Mouse (Mus musculus): ENCODE data around the gene Clip2.

Gene Clip2

DNA sequence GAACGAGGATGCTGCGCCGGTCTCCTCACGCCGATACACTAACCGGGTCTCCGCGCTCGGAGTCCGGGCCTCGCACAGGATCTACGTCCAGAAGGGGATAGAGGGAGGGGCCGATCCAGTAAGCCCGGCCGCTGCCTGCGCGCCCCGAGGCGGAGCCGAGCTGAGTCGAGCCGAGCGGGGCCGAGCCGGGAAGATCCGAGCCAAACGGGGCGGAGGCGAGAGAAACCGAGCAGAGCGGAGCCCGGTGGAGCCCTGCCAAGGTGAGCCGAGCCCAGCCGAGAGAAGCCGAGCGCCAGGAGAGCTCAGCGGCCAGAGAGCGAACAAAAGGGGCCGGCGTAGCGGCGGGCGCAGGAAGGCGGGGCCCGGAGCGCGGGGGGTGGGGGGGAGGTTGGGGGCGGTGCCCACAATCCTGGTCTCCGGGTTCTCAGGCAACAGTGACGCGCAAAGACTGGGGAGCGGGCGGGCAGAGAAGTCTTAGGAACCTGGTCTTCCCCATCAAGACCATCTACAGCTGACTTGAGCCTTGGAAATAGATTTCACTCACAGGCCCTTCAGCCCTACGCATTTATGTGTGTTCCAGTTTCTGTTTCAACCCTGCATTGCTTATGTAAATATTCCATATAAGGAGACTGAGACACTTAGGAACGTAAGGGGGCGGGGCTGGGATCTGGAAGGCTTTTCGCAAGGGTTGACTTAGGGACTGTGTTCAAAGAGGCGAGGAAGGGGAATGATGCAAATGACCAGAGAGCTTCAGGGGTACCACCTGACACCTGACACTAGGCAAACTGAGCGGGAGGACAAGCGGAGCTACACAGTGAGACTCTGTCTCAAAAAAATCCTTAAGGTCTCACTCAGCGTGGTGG lies at the start of gene Clip2:
TSS of gene Clip2 (minus strand) at position 325 of the 863 bp plus-strand sequence.
- DNase-seq (ENCODE audit: low spot score in 2 of 2), result peak; percentile 82 to 88

DNA sequence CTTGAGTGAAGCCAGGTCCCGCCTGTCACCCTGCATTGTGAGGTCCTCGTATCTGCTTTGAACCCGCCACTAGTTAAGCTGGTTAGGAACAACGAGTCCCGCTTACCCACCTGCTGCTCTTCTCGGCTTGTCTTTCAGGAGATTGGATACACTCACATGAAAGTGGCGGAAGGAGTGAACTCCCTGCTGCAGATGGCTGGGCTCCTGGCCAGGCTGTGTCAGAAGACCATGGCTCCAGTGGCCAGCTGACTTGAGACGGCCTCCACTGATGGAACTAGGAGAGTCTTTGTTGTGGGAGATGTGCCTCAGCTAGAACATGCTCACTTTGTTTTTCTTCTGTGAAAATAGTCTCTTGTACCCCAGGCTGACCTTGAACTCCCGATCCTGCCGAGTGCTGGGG lies 45.5 kb upstream of the Clip2 start:
- DNase-seq (ENCODE audit: low spot score in 2 of 2), result no peak

DNA sequence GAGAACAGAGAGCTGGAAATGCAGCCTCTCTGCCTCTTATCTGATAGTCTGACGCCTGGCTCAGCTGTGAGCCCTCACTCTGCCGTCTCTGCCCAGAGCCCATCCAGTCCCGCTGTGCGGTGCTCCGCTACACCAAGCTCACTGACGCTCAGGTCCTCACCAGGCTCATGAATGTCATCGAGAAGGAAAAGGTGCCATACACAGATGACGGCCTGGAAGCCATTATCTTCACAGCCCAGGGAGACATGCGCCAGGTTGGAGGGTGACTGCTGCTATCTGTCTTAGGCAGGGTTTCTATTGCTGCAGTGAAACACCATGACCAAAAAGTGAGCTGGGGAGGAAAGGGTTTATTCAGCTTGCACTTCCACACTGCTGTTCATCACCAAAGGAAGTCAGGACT lies 40.9 kb upstream of the Clip2 start:
- no peak for DNase-seq (ENCODE audit: low spot score in 2 of 2)

DNA sequence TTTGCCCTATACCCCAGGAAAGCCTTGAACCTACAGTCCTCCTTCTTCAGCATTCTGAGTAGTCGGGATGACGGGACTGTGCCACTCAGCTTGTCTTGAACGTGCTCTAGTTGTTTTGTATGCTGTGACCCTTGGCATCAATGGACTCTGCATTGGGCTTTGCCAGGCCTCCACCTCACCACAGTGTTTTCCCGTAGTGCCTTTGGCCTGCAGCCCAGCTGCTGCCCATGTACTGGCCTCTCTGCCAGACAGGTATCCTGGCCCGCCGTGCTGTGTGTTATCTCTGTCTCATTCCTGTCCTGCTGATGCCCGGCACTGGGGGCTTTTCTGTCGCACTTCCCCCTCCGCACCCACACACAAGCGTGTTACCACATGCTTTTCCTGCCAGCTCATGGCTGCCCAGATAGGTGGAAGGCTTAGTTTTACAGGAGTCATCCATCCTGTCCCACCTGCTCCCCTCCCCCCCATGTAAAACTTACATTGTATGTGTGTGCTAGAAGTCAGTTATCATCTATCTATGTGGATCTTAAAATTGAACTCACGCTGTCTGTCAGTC lies 39.9 kb upstream of the Clip2 start:
- no peak for DNase-seq (ENCODE audit: low spot score in 2 of 2)

DNA sequence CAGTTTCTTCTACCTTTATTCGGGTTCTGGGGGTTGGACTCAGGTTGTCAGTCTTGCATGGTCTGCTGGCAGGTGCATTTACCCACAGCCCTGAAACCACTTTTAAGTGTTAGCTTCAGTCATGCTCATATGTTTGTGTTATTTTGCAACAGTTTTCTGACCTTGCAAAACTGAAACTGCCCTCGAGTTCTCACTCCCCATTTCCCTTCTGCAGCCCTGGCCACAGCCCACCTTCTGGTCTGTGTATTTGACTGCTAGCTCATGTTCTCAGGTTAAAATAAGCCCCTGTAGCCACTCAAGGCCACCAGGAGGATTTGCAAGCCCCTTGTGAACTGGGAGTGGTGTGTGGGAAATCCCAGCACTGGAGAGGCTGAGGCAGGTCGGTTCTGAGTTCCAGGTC lies 37.7 kb upstream of the Clip2 start:
- no peak for DNase-seq (ENCODE audit: low spot score in 2 of 2)

- DNase-seq (ENCODE audit: low spot score in 2 of 2), result no peak
Observed at GRCm38 (mm10) chr5:134584798-134585197, 32.6 kb upstream of the Clip2 start.

- no peak for DNase-seq (ENCODE audit: low spot score in 2 of 2)
Observed at GRCm38 (mm10) chr5:134583884-134584213, 31.6 kb upstream of the Clip2 start.

GRCm38 (mm10) chr5:134583006-134583883 lies 31.0 kb upstream of the Clip2 start:
- DNase-seq (ENCODE audit: low spot score in 2 of 2), result no peak

GRCm38 (mm10) chr5:134582221-134582907 lies 30.1 kb upstream of the Clip2 start:
- peak; percentile 95 to 97 for DNase-seq (ENCODE audit: low spot score in 2 of 2)

DNA sequence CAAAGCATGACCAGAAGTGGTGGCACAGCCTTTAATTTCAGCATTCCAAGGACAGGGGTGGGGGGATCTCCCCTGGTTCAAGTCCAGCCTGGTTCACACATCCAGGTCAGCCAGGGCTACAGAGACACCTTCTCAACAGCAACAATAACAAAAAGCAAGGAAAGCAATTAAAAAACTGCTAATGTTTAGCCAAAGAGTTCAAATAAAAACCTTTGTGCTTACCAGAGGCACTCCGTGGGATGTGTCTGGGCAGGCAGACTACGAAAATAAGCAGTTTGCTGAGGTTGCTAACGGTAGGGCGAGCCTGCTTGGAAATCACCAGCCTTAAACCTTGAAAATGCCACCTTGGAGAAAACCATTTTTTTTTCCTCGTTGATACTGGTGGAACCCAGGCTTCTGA lies 28.9 kb upstream of the Clip2 start, which contains the start of gene Rfc2:
TSS of gene Rfc2 (plus strand) at position 221 of the 400 bp plus-strand sequence.
- DNase-seq (ENCODE audit: low spot score in 2 of 2), result no peak

DNA sequence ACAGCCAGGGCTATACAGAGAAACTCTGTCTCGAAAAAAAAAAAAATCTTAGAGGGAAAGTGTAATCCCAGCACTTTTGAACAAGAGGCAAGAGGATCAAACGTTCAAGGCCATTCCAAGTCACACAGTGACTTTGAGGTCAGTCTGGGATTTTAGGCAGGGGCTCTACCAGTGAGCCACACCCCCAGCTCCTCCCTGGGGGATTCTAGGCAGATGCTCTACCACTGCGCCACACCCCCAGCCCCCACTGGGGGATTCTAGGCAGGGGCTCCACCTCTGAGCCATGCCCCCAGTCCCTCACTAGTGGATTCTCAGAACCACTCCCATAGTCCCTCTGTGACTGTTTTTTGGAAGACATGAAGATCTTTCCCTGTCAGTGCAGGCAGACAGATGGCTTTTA lies 26.9 kb upstream of the Clip2 start:
- no peak for DNase-seq (ENCODE audit: low spot score in 2 of 2)

- DNase-seq (ENCODE audit: low spot score in 2 of 2), result no peak
Observed at GRCm38 (mm10) chr5:134577534-134577933, 25.3 kb upstream of the Clip2 start.

- DNase-seq (ENCODE audit: low spot score in 2 of 2), result no peak
Observed at GRCm38 (mm10) chr5:134576517-134577220, 24.4 kb upstream of the Clip2 start.

GRCm38 (mm10) chr5:134575833-134576232 lies 23.6 kb upstream of the Clip2 start:
- DNase-seq (ENCODE audit: low spot score in 2 of 2), result no peak

- no peak for DNase-seq (ENCODE audit: low spot score in 2 of 2)
Observed at GRCm38 (mm10) chr5:134572508-134573214, 20.4 kb upstream of the Clip2 start.

GRCm38 (mm10) chr5:134571730-134572507 lies 19.7 kb upstream of the Clip2 start:
- peak in 1 of 2 experiments; percentile 18 for DNase-seq (ENCODE audit: low spot score in 2 of 2)

GRCm38 (mm10) chr5:134568964-134569491 lies 16.8 kb upstream of the Clip2 start:
- DNase-seq (ENCODE audit: low spot score in 2 of 2), result no peak

DNA sequence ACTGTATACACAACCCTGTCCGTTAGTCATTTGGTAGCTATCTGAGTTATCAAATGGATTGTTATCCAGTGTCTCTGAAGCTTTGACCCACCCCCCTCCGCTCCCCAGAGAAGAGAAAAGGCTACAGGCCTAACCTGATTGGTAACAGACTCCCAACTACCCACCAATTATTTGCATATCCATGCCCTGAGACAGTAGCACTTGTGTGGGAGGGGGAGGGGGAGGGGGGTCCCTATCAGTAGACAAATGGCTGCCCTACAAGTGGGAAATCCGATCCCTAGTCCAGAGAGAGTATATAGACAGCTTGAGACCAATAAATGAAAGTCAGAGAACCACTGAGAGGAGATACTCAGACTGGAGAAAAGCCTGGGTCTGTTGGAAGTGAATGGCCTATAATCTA lies 15.8 kb upstream of the Clip2 start:
- DNase-seq (ENCODE audit: low spot score in 2 of 2), result no peak

DNA sequence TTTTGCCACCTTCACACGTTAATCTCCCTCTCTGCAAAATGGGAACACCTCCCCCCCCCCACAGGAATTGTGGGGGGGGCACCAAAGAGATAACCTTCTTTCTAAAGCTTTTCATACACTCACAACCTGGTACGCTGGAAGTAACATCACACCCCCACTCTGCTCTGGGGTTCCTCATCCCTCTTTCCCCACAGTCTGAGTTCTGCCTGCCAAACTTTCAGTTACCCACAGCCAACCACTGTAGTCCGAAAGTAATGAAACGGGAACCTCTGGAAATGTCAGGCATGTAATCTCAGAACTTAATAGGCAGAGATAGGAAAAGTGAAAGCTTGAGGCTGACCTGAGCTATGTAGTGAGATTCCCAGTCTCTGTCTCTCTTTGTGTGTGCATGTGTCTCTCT lies 15.2 kb upstream of the Clip2 start:
- no peak for DNase-seq (ENCODE audit: low spot score in 2 of 2)
